Mouse (Mus musculus) layer of hippocampus, postnatal 25 days (tissue): ENCODE data around the gene Ttc21a. TPM values are rescaled to one million over a fixed set of nuclear protein-coding genes. Genes with fewer than 3 reads are reported as not detected.

Experiments
- DNase-seq, 2 experiments: peaks; one replicate each; pipeline ENCODE4 v3.0.0; 2022; ENCODE audit warnings: mixed read lengths in 2 of 2, low spot score in 1 of 2; ENCODE audit errors: extremely low spot score in 1 of 2
- total RNA-seq, 2 experiments: library from RNA; stranded (reverse); gene quantifications; 2 replicates each; pipeline ENCODE4 v1.2.3; 2021

Ttc21a gene
- total RNA-seq, 2 experiments from 2014 or later, result 0.71 to 1.3 TPM

DNA sequence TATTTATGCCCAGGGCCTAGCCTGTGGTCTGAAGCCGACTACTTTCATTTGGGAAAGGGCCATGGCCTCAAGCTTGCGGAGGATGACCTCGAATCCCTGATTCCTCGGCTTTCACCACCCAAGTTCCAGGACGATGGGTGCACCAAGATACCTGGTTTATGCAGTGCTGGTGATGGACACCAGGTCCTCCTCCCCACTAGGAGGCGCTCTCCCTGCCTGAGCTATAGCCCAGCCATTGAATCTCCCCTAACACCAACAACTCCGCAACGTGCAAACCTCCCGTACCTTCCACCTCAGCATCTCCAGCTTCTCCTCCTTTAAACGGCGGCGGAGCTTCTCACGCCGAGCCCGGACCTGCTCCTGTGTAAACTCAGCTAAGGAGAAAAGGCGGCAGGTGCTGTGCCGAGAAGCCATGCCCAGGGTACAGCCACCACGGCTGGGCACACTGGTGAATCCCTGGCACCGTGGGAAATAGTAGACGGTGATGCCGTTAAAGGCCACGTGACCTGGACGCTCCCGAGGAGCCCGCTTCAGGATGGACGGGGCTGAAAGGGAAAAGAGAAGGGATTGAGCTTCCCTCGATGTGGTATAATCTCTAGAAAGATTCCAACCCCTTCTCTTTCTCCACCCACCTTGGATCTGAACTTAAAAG lies 36.6 kb downstream of the Ttc21a start:
- DNase-seq, result no peak

DNA sequence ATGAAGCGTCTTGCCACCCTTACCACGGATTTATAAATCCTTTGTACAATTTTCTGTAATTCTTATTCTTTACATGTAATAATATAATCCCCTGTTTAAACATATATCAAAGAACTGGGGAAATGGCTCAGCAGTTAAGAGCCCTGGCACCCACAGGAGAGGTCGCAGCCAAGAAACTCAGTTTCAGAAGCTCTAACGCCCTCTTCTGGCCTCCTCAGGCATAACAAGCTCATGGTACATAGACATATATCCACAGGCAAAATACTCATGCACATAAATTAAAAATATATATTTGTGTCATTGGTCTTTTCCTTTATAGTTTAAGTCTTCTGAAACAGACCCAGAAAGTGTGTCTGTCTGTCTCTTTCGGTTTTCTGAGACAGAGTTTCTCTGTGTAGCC lies 37.2 kb downstream of the Ttc21a start:
- no peak for DNase-seq

- no peak for DNase-seq
Observed at GRCm38 (mm10) chr9:119975286-119975685, 37.9 kb downstream of the Ttc21a start.

DNA sequence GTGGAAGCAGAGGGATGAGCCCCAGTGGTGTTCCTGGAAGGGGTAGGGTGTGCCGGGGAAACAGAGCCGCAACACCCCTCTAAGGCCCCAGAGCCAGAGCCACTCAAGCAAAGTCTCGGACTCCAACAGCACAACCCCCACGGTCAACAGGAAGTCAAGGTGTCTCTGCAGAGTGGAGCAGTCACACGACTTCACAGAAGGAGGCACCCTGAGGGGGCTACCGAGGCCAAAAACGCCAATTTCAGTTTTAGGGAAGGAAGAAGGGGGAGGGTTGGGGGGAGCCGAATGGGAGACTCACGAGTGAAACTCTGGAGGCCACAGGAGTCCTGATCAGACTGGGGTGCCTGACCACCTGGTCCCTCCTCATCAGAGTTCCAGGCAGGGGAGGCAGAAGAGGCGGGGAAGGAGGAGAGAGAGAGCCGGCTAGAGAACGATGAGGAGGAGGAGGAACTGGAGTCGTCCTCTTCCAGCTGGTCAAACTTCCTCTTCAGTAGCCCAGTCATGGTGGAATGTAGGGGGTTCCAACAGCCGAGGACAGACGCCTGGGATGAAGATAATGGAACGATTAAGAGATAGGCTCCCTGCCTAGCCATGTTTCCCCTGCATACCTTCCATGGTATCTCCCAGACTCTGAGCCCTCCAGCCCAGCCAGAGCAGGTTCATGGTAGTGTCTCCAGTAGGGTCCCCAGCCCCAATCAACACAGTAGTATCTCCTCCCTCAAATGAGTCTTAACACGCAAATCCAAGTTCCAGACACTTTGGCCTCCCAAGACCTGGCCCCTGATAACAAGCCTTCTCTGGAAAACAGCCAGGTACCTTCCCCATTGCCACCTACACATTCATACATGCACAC lies 39.5 kb downstream of the Ttc21a start:
- DNase-seq, result no peak

GRCm38 (mm10) chr9:119977557-119978060 lies 40.2 kb downstream of the Ttc21a start:
- DNase-seq, result peak in 1 of 2 experiments; percentile 19

GRCm38 (mm10) chr9:119978151-119978810 lies 40.9 kb downstream of the Ttc21a start:
- no peak for DNase-seq

GRCm38 (mm10) chr9:119978811-119979441 lies 41.5 kb downstream of the Ttc21a start:
- DNase-seq, result peak in 1 of 2 experiments; percentile 28

GRCm38 (mm10) chr9:119979749-119980148 lies 42.3 kb downstream of the Ttc21a start:
- DNase-seq, result no peak

DNA sequence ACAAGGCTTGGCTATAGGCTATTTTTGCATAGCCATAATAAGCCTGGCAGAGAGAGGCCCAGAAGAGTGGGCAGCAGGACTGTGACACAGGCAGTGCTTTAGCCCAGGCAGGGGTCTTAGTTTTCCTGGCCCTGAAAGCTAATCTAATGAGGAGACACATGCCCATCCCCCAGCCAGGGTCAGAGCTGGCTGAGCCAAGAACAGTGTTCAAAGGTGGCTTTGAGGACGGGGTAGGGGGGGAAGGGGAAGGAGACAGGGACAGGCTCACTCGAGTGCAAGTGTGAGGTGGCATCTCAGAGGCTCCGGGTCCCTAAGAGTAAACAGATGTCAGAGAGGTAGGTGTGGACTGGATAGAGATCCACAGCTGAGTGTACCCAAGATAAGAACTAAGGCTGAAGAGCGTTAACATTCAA lies 43.4 kb downstream of the Ttc21a start:
- no peak for DNase-seq

DNA sequence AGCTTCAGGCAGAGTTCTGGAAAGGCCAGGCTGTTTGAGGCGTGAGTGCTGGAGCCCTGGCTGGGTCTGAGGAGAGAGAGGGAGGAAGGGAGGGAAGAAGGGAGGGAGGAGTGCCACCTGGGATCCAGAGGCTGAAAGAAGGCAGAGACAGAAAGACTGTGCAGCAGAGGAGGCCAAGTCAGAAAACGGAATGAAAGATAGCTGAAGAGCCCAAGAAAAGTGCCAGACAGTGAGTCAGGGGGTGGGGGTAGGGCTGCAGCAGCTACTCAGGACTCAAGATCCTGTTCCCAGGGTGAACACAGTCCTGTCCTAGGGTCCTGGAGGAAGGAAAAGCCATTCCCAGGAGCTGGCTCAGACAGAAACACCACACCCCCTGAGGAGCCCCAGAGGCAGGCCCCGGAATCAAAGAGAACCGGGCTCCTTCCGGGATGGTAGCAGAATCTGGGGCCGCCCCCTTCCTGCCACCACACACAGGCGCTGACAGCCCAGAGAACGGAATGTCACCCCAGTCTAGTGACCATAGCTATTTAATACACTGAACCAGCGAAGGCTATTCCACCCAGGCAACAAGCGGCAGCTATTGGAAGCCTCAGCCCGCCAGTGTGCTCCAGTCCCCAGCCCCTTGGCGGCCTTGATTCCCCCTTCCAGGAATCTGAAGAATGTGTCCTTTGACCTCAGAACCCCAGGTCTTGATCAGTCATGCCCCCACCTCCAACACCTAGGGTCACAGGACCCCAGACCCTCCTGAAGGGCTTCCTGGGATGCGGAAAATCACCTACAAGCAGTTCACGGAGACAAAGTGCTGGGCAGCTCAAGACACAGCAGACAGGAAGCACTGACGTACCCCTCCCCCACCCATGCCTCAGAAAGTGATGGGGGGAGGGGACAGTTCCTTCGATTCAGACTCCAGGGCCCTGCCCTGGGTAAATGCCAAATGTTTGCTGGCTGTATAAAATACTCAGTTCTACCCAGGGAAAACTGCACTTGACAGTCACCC lies 44.1 kb downstream of the Ttc21a start:
- peak in 1 of 2 experiments; percentile 26 for DNase-seq

DNA sequence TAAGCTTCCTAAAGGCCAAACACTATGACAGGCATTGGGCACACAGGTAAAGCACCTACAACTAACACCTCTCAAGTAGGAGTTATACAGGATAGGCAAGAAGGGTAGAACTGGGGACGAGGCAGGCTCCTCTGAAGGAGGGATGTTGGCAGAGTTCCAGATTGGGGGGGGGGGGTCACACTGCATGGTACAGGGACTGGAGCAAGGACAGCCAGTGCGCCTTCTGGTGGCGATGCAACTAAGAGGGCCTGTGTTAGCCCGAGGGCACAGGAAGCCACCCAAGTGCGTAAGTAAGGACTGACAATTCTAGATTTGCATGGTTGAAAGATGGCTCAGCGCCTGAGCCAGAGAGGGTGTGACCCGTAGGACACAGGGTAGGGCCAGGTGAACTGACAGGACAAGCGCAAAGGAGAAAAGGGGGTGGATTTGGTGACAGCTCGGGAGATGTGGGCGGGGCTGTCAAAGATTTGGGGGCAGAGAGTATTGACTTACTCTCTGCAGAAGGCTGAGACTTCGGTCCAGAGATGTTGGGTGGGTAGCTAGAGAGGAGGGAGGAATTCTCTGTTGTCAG lies 44.9 kb downstream of the Ttc21a start:
- DNase-seq, result peak in 1 of 2 experiments; percentile 15

DNA sequence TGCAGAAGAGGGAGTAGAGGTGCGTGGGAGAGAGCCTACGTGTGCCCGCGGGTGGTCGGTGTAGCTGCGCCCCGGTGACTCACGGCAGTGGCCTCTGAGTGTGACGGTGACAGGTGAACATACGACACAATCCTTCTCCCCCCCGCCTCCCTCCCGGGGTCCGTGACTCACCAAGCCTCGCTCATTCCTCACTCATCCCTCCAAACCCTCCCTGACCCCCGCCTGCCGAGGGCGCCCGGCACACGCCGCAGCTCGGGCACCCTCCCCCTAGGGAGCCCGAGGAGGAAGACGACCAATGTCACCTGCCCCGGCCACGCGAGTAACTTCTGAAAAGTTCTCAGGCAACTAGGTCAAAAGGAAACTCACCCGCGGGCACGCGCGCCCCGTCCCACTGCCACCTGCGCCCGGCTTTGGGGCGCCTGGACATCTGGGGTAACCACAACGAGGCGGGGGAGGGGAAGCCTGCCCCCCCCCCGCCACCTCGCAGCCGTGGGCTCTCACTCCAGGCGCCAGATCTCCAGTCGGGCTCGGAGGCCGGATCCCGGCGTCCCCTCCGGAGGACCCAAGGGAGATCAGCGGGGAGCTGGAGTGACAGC lies 45.6 kb downstream of the Ttc21a start:
- peak in 1 of 2 experiments; percentile 34 for DNase-seq

- peak; percentile 76 for DNase-seq
Observed at GRCm38 (mm10) chr9:119983585-119984535, 46.5 kb downstream of the Ttc21a start.

GRCm38 (mm10) chr9:119984536-119985011 lies 47.2 kb downstream of the Ttc21a start, which contains the start of gene Csrnp1:
Gene Csrnp1, minus strand, starts transcription at chr9:119984658.
- no peak for DNase-seq

DNA sequence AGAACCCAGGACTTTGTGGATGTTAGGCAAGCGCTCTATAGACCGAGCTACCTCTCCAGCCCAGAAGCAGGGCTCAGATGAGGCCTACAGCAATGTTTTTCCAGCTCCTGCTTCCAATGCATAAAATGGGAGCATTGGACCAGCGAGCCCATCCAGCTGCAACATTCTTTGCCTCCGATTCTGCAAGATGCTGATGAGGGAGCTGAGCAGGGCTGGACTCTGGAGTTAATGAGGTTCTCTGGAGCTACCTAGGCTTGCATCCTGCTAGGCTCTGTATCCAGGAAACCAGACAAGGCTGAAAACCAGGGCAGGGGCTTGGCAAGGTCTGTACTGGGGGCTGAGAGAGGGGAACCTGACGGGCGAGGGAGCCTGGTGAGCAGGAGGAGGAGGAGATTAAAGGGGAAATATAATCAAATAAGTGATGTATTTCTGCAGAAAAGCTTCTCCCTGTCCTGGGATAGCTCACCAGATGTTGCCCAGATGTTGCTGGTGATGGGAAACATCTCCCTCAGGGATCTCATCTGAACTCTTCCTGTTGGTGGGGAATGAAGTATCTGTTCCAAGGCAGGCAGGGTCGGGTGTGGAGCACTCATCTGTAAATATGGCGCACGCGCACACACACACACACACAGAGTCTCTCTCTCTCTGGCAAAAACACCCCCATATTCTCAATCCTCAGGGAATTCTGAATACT lies 48.6 kb downstream of the Ttc21a start:
- no peak for DNase-seq

GRCm38 (mm10) chr9:119988304-119988703 lies 50.9 kb downstream of the Ttc21a start:
- no peak for DNase-seq

DNA sequence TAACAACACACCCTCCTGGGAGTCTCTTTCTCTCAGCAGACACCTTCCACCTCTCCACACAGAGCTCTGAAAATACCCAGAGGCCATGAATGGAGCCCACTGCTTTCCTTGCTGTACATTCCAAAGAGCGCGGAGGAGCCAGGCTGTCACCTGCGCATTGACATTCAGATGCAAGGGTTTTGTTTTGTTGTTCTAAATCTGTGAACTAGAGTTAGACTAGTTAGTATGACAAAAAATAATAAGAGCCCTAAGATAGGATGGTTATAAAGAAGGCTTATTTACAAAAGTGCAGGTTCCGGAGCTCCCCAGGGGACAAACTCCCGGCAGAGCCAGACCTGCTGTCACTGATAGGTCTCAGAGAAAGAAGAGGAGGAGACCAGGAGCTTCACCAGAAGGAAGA lies 53.9 kb downstream of the Ttc21a start:
- DNase-seq, result no peak
